Mouse (Mus musculus) forebrain, embryonic 12.5 days (tissue): ENCODE data around the gene Myo1g. TPM values are rescaled to one million over a fixed set of nuclear protein-coding genes. Genes with fewer than 3 reads are reported as not detected.
A peak's percentile ranks its signal among the peaks of the same experiment; 100 is the strongest.

ENCODE experiments used
- ATAC-seq: fragments of 200-750 bp; cut with Nextera tagmentation; 2 replicates; pipeline ENCODE4 v1.8.0; 2017; ENCODE audit warnings: moderate TSS enrichment; ENCODE audit not compliant: low FRiP score
- H3K27ac ChIP-seq: fragments of 300-500 bp; sonication (generic); 2 replicates; pipeline ENCODE4 v1.5.1; 2016; ENCODE audit warnings: mild to moderate bottlenecking
- H3K27me3 ChIP-seq: fragments of 300-500 bp; sonication (generic); 2 replicates; pipeline ENCODE4 v1.6.1; 2016; ENCODE audit warnings: mild to moderate bottlenecking
- H3K36me3 ChIP-seq: fragments of 300-500 bp; sonication (generic); replicated peaks from 2 replicates; pipeline ENCODE4 v1.6.1; 2016; ENCODE audit warnings: mild to moderate bottlenecking
- H3K4me1 ChIP-seq: fragments of 300-500 bp; sonication (generic); 2 replicates; pipeline ENCODE4 v1.6.1; 2016
- H3K4me2 ChIP-seq: fragments of 300-500 bp; sonication (generic); 2 replicates; pipeline ENCODE4 v1.6.1; 2016; ENCODE audit warnings: mild to moderate bottlenecking, moderate library complexity
- H3K4me3 ChIP-seq: fragments of 300-500 bp; sonication (generic); replicated peaks from 2 replicates; pipeline ENCODE4 v1.5.1; 2016; ENCODE audit warnings: mild to moderate bottlenecking
- H3K9ac ChIP-seq: fragments of 300-500 bp; sonication (generic); 2 replicates; pipeline ENCODE4 v1.6.1; 2016; ENCODE audit warnings: mild to moderate bottlenecking
- H3K9me3 ChIP-seq: fragments of 300-500 bp; sonication (generic); 2 replicates; pipeline ENCODE4 v1.6.1; 2016
- WGBS: fragments of 180-500 bp; shearing (Covaris S2); methylation state at CpG from one replicate; pipeline ENCODE4 v1.1.7; 2016; 5-methylcytosine and 5-hydroxymethylcytosine counted together
- polyA plus RNA-seq: library from polyadenylated mRNA; unstranded; fragments of >200 nt; fragmentation: Nextera tagmentation; extraction: Ambion mirVana; gene quantifications from 2 replicates; pipeline ENCODE4 v1.2.1, GENCODE M21; 2016

The Myo1g gene
- 0.31 and 0.63 TPM in 2 replicates for polyA plus RNA-seq

- H3K4me1 ChIP-seq: 0 out of 2 replicates have a peak, but pooled peaks cover 2% of the 10 kb centered on the region
- ATAC-seq: no peak
- H3K36me3 ChIP-seq: peaks cover 20% of the 10 kb centered on the region
- no peaks in the 10 kb centered on the region for H3K27me3 ChIP-seq
- no peak within 1 kb of the TSS for H3K27ac ChIP-seq
- WGBS: 81% methylated on average over 7 of the region's 7 CpGs
- no peak within 1 kb of the TSS for H3K4me3 ChIP-seq
- H3K9ac ChIP-seq: no peak within 1 kb of the TSS
- no peaks in the 10 kb centered on the region for H3K9me3 ChIP-seq
- no peak within 1 kb of the TSS for H3K4me2 ChIP-seq
Observed at GRCm38 (mm10) chr11:6520507-6521173, at the start of gene Myo1g. Gene Myo1g (minus strand): TSS chr11:6520965.

DNA sequence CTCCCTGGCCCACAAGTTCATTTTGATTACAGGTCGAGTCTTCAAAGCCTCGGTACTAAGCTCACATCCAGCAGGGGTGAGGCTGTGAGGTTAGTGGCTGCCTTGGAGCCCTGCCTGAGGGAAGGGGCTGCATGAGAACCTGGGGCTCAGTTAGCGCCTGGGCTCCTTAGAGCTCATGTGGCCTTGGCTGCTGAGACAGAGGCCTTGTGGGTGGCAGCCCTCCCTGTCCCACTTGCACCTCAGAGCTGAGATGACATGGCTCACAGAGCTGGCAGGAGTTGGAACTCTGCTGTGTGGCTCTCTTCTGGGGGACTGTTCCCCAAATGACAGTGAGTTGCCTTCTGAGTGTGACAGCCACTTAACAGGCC is 48.6 kb upstream of the Myo1g start:
- Histone ChIP-seq H3K9ac (no peak overlapping the region), H3K9me3 (no peaks in the 10 kb centered on the region), H3K36me3 (peaks cover 29% of the 10 kb centered on the region), H3K27me3 (no peaks in the 10 kb centered on the region), H3K4me1 (peaks cover 10% of the 10 kb centered on the region; the same call in 1 of the 2 replicates), H3K27ac (0 out of 2 replicates have a peak overlapping the region, but pooled peaks have one; percentile 61), H3K4me3 (no peak overlapping the region), H3K4me2 (no peak overlapping the region)
- 52% methylated on average over 3 of the region's 3 CpGs for WGBS
- ATAC-seq: no peak

DNA sequence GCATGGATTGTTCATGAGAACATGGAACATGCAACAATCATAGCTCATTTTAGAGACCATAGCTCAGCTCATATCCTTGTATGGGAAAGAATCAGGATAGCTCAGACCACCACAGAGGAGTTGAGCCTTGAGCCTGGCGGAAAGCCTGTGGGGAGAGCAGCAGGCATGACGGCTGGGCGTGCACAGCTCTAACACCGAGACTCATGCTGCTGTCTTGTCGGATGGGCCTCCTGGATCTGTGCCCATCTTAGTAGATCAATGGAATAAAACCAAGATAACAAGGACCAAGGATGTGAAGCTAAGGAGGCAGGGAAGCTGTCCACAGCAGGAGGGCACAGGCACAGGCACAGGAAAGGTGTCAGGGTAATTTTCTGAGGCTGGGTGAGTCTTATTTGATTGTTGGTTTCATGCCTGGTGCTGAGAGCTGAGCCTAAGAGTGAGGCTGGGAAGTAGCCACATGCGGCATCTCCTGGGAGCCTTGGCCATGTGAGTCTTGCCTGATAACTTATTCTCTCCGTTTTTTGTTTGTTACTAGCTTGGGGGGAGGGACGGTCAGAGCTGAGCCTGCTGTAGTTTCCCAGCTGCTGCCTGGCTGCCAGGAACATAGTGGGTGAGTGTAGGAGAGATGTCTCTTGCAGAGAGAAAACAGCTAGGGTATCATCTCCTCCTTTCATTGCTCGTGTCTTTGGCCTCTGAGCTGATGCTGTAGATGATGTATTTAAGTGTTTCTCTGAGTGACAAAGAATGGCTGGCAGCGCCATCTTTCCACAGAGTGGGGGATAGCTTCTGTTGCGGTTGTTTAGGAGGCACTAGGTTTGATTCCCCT is 48.0 kb upstream of the Myo1g start:
- peaks cover 10% of the 10 kb centered on the region; the same call in 1 of the 2 replicates for H3K4me1 ChIP-seq
- no peak overlapping the region for H3K9ac ChIP-seq
- H3K4me3 ChIP-seq: no peak overlapping the region
- H3K9me3 ChIP-seq: no peaks in the 10 kb centered on the region
- H3K27ac ChIP-seq: peak overlapping the region; percentile 61
- 62% methylated on average over 11 of the region's 11 CpGs for WGBS
- H3K4me2 ChIP-seq: no peak overlapping the region
- H3K36me3 ChIP-seq: peaks cover 28% of the 10 kb centered on the region
- no peaks in the 10 kb centered on the region for H3K27me3 ChIP-seq
- ATAC-seq: peak; percentile 27; the same call in 1 of the 2 replicates

GRCm38 (mm10) chr11:6567951-6568350 is 47.2 kb upstream of the Myo1g start:
- ATAC-seq: no peak
- WGBS: 87% methylated on average over 8 of the region's 8 CpGs

DNA sequence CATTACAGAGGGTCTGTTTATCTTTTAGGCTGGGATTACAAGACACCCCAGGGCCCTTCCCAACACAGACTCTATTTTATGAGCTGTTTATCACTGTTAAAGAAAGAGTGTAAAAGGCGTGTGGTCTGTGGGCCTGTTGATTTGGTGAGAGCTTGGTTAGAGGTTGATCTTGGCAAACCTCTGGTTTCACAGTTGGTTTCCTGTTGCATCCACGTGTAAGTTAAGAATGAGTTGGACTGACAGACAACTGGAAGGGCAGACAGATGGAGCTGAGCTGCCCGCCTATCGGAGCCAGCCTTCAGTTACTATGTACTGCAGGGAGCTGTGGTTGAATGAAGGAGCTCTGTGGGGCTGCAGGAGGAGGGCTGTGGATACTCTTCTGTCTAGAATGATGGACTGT is 45.7 kb upstream of the Myo1g start:
- no peak for ATAC-seq
- H3K4me2 ChIP-seq: no peak overlapping the region
- 91% methylated on average over 4 of the region's 4 CpGs for WGBS
- peaks cover 23% of the 10 kb centered on the region for H3K36me3 ChIP-seq
- H3K27me3 ChIP-seq: no peaks in the 10 kb centered on the region
- peaks cover 10% of the 10 kb centered on the region; the same call in 1 of the 2 replicates for H3K4me1 ChIP-seq
- H3K9me3 ChIP-seq: no peaks in the 10 kb centered on the region
- no peak overlapping the region for H3K4me3 ChIP-seq
- H3K9ac ChIP-seq: no peak overlapping the region
- H3K27ac ChIP-seq: no peak overlapping the region

More at GRCm38 (mm10) chr11:6567951-6568350, 47.2 kb upstream of the Myo1g start:
- peaks cover 27% of the 10 kb centered on the region for H3K36me3 ChIP-seq
- H3K9ac ChIP-seq: no peak overlapping the region
- no peak overlapping the region for H3K4me2 ChIP-seq
- H3K27me3 ChIP-seq: no peaks in the 10 kb centered on the region
- H3K9me3 ChIP-seq: no peaks in the 10 kb centered on the region
- H3K4me3 ChIP-seq: no peak overlapping the region
- peaks cover 10% of the 10 kb centered on the region; the same call in 1 of the 2 replicates for H3K4me1 ChIP-seq
- no peak overlapping the region for H3K27ac ChIP-seq

GRCm38 (mm10) chr11:6563201-6563600 is 42.4 kb upstream of the Myo1g start:
- H3K4me3 ChIP-seq: no peak overlapping the region
- no peak overlapping the region for H3K27ac ChIP-seq
- H3K4me2 ChIP-seq: no peak overlapping the region
- 96% methylated on average over 4 of the region's 4 CpGs for WGBS
- H3K4me1 ChIP-seq: no peaks in the 10 kb centered on the region
- H3K9me3 ChIP-seq: no peaks in the 10 kb centered on the region
- no peak overlapping the region for H3K9ac ChIP-seq
- peaks cover 15% of the 10 kb centered on the region for H3K36me3 ChIP-seq
- no peak for ATAC-seq
- no peaks in the 10 kb centered on the region for H3K27me3 ChIP-seq

DNA sequence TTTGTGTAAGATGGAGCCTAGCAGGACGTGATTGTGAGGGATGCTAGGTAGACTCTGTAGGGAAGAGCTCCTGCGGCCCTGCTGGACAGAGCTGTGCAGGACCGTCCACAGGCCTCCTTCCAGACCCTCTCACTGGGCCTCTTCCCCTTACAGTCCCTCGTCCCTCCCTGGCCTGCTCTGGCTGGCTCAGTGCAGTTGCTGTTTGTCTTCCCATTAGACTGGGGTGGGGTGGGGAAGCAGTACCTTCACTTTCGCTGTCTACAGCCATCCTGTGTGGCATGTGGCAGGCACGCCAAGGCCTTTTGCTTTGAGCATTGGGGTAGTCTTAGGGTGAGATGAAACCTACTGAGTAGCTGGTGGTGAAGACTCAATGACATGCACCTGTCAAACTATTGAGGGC is 41.6 kb upstream of the Myo1g start:
- Histone ChIP-seq H3K4me1 (no peaks in the 10 kb centered on the region), H3K27me3 (no peaks in the 10 kb centered on the region), H3K9me3 (no peaks in the 10 kb centered on the region), H3K36me3 (peaks cover 15% of the 10 kb centered on the region), H3K4me3 (no peak overlapping the region), H3K4me2 (no peak overlapping the region), H3K9ac (no peak overlapping the region), H3K27ac (no peak overlapping the region)
- WGBS: 87% methylated on average over 6 of the region's 6 CpGs
- ATAC-seq: no peak

- Histone ChIP-seq H3K9ac (no peak overlapping the region), H3K9me3 (no peaks in the 10 kb centered on the region), H3K4me2 (no peak overlapping the region), H3K27ac (no peak overlapping the region), H3K4me1 (no peaks in the 10 kb centered on the region), H3K27me3 (no peaks in the 10 kb centered on the region), H3K4me3 (no peak overlapping the region), H3K36me3 (peaks cover 20% of the 10 kb centered on the region)
- no peak for ATAC-seq
- WGBS: 92% methylated on average over 4 of the region's 4 CpGs
Observed at GRCm38 (mm10) chr11:6561474-6561873, 40.7 kb upstream of the Myo1g start.

- H3K9ac ChIP-seq: no peak overlapping the region
- H3K27ac ChIP-seq: no peak overlapping the region
- no peaks in the 10 kb centered on the region for H3K27me3 ChIP-seq
- no peak for ATAC-seq
- H3K36me3 ChIP-seq: peaks cover 20% of the 10 kb centered on the region
- H3K9me3 ChIP-seq: no peaks in the 10 kb centered on the region
- no peak overlapping the region for H3K4me2 ChIP-seq
- 93% methylated on average over 13 of the region's 13 CpGs for WGBS
- H3K4me1 ChIP-seq: no peaks in the 10 kb centered on the region
- H3K4me3 ChIP-seq: no peak overlapping the region
Observed at GRCm38 (mm10) chr11:6560655-6561360, 40.0 kb upstream of the Myo1g start.

DNA sequence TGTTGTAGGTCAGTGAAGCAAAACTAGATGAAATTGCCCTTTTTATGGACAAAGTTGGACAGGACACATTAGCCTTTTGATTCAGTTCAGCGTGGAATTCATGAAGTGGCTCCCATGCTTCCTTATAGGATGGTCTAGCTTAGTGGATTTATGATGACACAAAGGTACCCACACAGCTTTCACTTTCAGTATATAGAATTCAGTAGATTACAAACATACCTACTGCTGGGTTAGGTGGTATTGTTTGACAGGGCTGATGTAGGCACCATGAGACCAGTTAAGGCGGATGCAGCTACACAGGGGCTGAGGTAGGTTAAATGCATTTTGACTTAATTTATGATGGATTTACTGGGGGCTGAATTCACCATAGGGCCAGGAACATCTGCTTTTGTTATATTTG is 39.2 kb upstream of the Myo1g start:
- Histone ChIP-seq H3K36me3 (peaks cover 20% of the 10 kb centered on the region), H3K4me3 (no peak overlapping the region), H3K4me1 (peaks cover 6% of the 10 kb centered on the region), H3K4me2 (no peak overlapping the region), H3K9ac (no peak overlapping the region), H3K27ac (no peak overlapping the region), H3K27me3 (no peaks in the 10 kb centered on the region), H3K9me3 (no peaks in the 10 kb centered on the region)
- 86% methylated on average over 2 of the region's 2 CpGs for WGBS
- ATAC-seq: no peak

- WGBS: 89% methylated on average over 3 of the region's 3 CpGs
- Histone ChIP-seq H3K27ac (no peak overlapping the region), H3K36me3 (peaks cover 16% of the 10 kb centered on the region), H3K4me1 (peaks cover 15% of the 10 kb centered on the region), H3K4me3 (no peak overlapping the region), H3K4me2 (no peak overlapping the region), H3K9me3 (no peaks in the 10 kb centered on the region), H3K27me3 (no peaks in the 10 kb centered on the region), H3K9ac (no peak overlapping the region)
- ATAC-seq: no peak
Observed at GRCm38 (mm10) chr11:6558234-6558633, 37.5 kb upstream of the Myo1g start.

- WGBS: 96% methylated on average over 3 of the region's 3 CpGs
- Histone ChIP-seq H3K4me1 (peaks cover 19% of the 10 kb centered on the region), H3K36me3 (peaks cover 6% of the 10 kb centered on the region), H3K27ac (no peak overlapping the region), H3K27me3 (no peaks in the 10 kb centered on the region), H3K9ac (no peak overlapping the region), H3K9me3 (no peaks in the 10 kb centered on the region), H3K4me3 (no peak overlapping the region), H3K4me2 (no peak overlapping the region)
- ATAC-seq: no peak
Observed at GRCm38 (mm10) chr11:6550201-6550600, 29.4 kb upstream of the Myo1g start.
